Mouse (Mus musculus) brown adipose tissue, adult 24 weeks (tissue): Measurements from ENCODE around the gene Ric1. TPM values are rescaled to one million over a fixed set of nuclear protein-coding genes. Genes with fewer than 3 reads are reported as not detected.

ENCODE experiments used
- H3K27ac ChIP-seq: fragments of 200-500 bp; replicated peaks from 2 replicates; pipeline ENCODE4 v1.5.1; 2012; ENCODE audit warnings: low read depth, mild to moderate bottlenecking, low read length
- H3K4me1 ChIP-seq: fragments of 200-500 bp; 2 replicates; pipeline ENCODE4 v1.6.1; 2012; ENCODE audit warnings: low read length, mixed read lengths; ENCODE audit not compliant: control insufficient read depth, insufficient read depth, insufficient read length
- H3K4me3 ChIP-seq: fragments of 200-500 bp; 2 replicates; pipeline ENCODE4 v1.5.1; 2012; ENCODE audit warnings: low read depth, mild to moderate bottlenecking, low read length, moderate library complexity; ENCODE audit not compliant: insufficient read depth
- polyA plus RNA-seq: library from polyadenylated mRNA; stranded (reverse); fragments of >200 nt; gene quantifications from 2 replicates; pipeline ENCODE4 v1.2.4, GENCODE M21; 2012; ENCODE audit not compliant: missing spikeins, insufficient read depth, insufficient read length

The Ric1 gene
- polyA plus RNA-seq, 1 experiment, result 23.3 TPM

DNA sequence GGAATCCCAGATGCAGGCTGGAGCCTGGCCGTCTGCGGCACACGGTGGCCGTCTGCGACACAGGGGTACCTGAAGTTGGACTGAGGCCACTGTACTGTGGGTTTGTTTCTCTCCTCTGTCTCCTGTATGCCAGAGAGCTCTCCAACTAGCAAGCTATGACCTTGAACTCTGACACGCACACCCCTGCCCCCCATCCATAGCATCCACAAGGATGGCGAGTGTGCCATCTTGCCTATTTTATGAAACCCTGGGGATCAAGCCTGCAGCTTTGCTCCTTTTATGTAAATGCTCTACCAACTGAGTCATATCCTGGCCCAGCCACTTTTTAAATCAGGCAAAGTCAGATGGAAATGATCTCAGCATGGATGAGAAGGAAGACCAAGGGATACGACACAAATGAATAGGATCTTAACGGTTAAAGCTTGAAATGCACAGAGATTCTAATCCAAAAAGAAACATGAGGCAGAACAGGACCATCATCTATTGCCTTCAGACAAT is 131.7 kb downstream of the Ric1 start:
- no peak overlapping the region for H3K4me3 ChIP-seq
- H3K27ac ChIP-seq, result no peak overlapping the region
- no peaks in the 10 kb centered on the region for H3K4me1 ChIP-seq

DNA sequence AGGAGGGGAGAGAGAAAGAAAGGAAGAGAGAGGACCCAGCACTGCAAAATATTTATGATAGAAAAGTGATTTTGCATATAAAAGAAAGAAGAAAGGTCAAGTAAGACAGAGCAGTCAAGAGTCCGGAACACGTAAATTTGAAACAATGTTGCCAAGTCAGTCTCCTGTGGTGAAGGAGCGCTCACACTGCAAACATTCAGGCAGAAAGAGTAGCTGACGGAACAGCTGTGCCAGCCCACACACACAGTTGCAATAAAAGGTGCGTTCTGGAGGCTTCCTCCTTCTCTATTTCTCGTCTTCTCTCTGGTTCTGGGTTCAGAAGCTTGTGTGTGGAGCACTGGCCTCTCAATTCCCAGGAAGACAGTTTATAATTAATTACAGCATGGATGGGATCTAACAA is 133.1 kb downstream of the Ric1 start:
- Histone ChIP-seq H3K4me1 (no peaks in the 10 kb centered on the region), H3K27ac (no peak overlapping the region), H3K4me3 (no peak overlapping the region)

DNA sequence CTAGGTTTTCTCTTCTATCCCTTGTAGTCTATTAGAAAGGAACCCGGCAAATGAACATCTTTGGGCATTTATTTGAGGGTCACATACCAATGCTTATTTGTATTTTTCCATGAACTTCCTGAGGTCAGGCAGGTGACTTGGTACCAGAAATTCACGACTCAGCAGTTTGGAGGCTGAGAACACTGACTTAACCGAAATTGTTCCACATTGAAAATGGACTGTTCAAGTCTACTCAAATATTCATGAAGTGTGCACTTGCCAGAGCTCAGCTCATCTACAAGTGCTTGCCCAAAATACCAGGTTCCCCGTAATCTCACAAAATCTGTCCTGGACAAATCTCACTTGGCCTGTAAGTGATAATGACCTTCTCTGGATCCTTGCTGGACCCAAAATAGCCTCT is 133.9 kb downstream of the Ric1 start:
- H3K27ac ChIP-seq, result no peak overlapping the region
- H3K4me3 ChIP-seq, result no peak overlapping the region
- no peaks in the 10 kb centered on the region for H3K4me1 ChIP-seq

Other genes with a start within 250 kb of the Ric1 start
- 8.0 and 8.2 TPM in 2 replicates for gene Insl6, start 196.9 kb upstream of the Ric1 start, polyA plus RNA-seq
- gene Rln1, start 187.6 kb upstream of the Ric1 start, polyA plus RNA-seq, result not detected in 2 replicates
- 118 and 119 TPM in 2 replicates for gene Plgrkt, start 154.9 kb upstream of the Ric1 start, polyA plus RNA-seq
- gene Cd274, start 154.8 kb upstream of the Ric1 start, polyA plus RNA-seq, result 52.6 and 58.2 TPM in 2 replicates
- gene Pdcd1lg2, start 111.4 kb upstream of the Ric1 start, polyA plus RNA-seq, result not detected in 2 replicates
- 38.6 and 40.5 TPM in 2 replicates for gene Ermp1, start 126.1 kb downstream of the Ric1 start, polyA plus RNA-seq
- gene Mlana, start 175.5 kb downstream of the Ric1 start, polyA plus RNA-seq, result not detected in 2 replicates